Mouse (Mus musculus): ENCODE measurements around the gene Tspan10.

Gene Tspan10

DNA sequence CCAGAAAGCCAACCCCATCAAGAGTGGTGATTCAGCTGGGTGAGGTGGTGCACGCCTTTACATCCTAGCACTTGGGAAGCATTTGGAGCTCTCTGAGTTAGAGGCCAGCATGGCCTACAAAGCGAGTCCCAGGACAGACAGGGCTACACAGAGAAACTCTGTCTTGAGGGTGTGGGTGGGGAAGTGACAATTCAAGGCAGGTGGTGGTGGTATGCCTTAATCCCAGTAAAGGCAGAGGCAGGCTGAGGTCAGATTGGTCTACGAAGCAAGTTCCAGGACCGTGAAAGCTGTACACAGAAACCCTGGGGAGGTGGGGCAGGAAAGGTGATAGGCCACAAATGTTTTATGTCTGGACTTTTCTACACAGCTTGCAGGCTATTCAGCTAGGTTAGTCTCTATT is 12.5 kb downstream of the Tspan10 start:
- no peak for DNase-seq (ENCODE audit: low spot score in 2 of 2)

DNA sequence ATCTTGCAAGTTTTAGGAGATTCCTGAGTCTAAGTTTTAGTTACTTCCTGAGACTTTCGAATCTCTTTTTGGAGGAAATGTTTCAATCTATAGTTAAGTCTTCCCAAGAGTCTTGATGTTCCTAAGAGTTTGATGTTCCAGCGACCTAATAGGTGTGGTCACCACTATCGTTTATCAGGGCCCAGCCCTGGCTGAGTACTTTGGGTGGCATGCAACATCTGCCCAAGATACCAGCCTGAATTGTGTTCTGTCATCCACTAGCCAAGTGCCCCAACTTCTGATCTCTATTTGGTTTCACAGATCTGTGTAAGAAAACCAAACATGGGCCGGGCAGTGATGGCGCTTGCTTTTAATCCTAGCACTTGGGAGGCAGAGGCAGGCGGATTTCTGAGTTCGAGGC is 13.0 kb downstream of the Tspan10 start:
- DNase-seq (ENCODE audit: low spot score in 2 of 2), result no peak

DNA sequence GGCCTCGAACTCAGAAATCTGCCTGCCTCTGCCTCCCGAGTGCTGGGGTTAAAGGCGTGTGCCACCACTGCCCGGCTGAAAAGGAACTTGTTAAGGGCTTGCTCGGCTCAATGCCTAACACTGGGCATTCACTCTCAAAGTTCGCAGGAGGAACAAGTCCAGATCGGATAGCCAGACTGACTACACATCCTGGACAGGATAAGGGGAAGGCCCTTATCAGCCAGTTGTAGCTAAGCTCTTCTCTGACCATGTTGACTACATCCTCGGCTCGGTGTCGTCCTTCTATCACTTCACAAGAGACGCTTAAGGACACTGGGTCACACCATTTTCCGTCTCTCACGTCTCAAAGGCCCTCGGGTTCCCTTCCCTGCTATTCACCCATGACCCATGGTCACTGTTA is 14.9 kb downstream of the Tspan10 start:
- no peak for DNase-seq (ENCODE audit: low spot score in 2 of 2)

DNA sequence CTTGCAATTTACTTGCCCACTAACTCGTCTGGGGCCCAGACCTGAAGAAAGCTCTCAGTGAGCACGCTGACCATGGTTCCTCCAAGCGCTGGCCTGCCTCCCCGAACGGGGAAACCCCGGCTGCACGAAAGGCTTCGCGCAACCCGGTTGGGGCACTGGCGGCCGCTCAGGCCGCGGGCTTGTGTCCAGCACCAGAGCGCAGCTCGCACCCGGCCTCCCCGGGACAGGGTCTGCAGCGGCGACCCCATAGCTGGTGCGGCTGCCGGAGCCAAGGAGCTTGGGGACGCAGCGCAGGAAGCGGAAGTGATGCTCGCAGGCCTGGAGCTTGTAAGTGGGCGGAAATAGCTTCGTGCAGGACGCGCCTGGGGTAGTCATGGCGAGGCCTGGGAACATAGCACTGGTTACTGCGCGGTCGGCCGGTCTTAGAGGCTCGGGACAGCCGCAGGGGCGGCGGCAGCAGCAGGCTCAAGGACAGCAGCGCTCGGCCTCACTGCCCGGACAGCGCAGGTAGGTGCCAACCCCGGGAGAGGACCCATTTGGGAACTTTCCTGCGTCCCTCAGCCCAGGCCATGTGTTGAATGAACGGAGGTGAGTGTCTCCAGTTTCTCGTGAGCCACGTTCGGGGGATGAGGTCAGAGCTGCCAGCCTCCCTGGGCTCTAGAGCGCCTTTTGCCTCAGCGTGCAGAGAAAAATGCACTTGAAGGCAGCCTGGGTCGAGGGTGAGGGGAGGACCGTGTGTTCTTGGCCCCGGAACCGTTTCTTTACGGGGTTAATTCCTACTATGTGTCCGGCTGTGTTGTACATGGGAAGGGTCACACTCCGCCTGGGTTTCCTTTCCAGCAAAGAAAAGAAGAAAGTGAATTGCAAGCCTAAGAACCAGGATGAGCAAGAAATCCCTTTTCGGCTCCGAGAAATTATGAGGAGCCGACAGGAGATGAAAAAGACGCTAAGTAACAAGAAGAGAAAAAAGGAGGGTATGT is 15.6 kb downstream of the Tspan10 start, which contains the start of the genes Oxld1 and Ccdc137:
Gene Oxld1 (minus strand): TSS at position 297 of the 980 bp plus-strand sequence.
Gene Ccdc137 (plus strand): TSS at position 344 of the 980 bp plus-strand sequence.
- DNase-seq (ENCODE audit: low spot score in 2 of 2), result peak; percentile 39 to 75

DNA sequence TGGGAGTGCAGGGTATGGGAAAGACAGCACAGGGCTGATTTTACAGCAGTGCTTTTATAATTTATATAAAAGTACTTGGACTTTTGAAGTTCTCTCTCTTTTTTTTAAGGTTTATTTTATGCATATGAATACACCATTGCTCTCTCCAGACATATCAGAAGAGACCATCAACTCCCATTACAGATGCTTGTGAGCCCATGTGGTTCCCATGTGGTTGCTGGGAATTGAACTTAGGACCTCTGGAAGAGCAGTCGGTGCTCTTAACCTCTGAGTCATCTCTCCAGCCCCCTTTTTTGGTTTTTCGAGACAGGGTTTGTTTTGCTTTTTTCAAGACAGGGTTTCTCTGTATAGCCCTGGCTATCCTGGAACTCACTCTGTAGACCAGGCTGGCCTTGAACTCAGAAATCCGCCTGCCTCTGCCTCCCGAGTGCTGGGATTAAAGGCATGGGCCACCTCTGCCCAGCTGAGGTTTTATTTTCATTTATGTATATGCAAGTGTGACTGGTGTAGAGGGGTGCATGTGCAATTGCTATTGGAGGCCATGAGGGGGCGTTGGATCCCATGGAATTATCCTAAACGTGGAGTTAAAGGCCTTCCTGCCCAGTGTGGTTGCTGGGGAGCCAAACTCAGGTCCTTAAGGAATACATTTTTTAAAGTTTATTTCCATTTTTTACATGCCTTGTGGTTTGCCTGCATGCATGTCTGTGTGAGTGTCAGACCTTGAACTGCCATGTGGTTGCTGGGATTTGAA is 16.6 kb downstream of the Tspan10 start:
- DNase-seq (ENCODE audit: low spot score in 2 of 2), result no peak

DNA sequence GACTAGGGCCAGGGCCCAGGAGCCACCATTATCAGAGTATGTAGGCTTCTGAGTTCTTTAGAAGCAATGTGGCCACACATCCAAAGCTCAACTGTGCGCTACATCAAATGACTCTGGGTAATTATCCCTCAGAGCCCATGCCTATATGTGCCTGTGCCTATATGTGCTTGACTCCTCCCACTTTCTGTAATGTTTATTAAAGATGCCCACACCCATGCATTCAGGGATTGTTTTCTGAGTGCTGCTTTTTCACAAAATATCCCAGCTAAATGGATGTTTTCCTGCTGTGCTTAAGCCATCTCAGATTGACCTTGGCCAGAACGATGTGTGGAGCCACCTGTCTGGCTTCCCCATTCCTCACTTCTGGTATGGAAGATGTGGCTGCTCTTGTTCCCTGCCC is 21.1 kb downstream of the Tspan10 start:
- DNase-seq (ENCODE audit: low spot score in 2 of 2), result no peak

DNA sequence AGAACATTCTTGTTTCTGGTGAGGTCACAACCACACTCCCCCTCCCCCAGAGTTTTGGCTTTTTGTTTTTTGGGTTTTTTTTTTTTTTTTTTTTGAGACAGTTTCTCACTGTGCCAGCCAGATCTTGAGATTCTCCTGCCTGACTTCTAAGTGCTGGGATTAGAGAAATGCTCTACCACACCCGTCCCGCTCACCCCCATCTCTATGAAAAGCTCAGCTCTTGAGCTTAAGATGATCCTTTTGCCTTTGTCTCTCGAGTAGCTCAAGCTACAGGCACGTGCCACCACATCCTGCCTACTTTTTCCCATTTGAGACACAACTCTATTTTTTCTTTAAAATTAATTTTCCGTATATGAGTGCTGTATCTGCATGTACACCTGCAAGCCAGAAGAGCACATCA is 21.9 kb downstream of the Tspan10 start:
- DNase-seq (ENCODE audit: low spot score in 2 of 2), result no peak

DNA sequence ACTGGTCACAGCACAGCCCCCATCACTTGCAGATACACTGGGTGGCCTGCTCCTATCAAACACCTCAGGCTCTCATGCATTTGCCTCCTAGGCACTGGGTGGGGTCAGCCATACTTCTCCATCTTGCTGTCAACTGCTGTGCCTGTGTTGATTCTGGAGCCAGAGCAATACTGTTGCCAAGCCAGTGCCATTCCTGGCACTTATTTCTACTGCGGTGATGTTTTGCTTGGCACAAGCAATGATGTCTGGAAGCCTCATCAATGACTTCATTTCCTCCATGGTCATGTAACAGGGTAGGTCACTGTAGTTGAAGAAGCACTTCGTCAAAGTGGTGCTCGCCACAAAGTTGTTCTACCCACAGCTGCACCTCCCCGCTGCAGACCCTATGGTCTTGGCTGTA is 23.1 kb downstream of the Tspan10 start:
- DNase-seq (ENCODE audit: low spot score in 2 of 2), result no peak

DNA sequence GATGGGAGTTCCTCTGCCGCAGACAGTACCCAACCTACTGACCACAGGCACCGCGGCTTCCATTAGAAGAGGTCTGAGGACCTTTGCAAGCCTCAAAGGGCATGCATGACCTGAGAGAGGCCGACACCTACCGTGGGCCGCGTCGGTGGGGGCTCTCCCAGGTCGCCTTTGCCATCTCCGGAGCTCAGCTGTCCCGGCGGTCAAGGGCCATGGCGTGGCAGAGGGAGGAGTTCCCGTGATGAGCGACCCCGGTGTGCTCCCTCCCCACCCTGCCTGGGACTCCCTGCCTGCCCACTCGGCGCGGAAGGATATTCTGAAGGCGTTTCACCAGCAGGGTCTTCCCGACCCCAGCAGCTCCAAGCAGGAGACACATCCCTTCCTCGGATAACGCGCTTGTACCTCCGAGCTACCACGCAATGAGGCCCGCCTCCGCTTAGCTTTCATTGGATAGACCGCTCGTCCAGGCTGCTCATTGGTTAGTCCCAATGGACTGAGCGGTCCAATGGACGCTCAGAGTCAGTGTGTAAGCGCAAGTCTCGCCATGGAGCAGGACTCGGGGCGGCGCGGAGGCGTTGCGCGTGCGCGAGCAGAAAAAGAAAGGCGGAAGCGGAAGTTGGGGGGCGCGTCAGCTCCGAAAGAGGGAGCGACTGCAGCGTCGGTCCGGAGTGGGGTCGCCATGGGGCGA is 24.7 kb downstream of the Tspan10 start, which contains the start of gene Arl16:
Gene Arl16 (minus strand): TSS at position 557 of the 685 bp plus-strand sequence.
- peak; percentile 94 to 95 for DNase-seq (ENCODE audit: low spot score in 2 of 2)

DNA sequence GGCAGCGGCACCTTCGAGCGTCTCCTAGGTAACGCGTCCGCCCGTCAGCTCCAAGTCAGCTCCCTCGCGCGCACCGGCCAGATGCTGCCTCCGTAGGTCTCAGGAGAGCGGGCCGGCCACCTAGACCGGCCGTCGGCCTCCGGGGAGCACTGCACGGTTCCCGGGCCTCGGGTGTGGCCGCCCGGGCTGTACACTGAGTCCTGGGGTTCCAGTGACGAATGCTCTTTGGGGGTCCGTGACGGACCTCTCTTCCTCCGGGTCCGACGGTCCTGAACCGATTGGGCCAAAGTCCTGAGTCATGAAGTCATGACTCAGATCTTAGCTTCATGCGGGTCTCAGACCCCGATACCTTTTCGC is 25.3 kb downstream of the Tspan10 start:
- DNase-seq (ENCODE audit: low spot score in 2 of 2), result no peak

DNA sequence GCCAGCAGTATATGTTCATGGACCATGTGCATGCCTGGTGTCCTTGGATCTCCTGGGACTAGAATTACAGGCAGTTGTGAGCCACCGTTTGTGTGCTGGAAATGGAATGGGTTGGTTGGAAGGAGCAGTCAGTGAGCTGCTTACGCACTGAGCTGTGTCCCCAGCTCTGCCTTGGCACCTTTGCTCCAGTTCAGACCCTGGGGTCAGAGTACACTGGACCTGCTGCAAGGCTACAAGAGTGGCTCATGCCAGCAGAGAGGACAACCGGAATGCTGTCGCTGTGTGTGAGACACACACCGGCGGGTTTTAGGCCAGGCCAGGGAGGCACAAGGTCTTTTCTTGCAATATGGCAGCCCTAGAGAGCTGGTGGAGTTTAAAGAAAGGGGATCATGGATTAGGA is 29.6 kb downstream of the Tspan10 start:
- DNase-seq (ENCODE audit: low spot score in 2 of 2), result no peak

DNA sequence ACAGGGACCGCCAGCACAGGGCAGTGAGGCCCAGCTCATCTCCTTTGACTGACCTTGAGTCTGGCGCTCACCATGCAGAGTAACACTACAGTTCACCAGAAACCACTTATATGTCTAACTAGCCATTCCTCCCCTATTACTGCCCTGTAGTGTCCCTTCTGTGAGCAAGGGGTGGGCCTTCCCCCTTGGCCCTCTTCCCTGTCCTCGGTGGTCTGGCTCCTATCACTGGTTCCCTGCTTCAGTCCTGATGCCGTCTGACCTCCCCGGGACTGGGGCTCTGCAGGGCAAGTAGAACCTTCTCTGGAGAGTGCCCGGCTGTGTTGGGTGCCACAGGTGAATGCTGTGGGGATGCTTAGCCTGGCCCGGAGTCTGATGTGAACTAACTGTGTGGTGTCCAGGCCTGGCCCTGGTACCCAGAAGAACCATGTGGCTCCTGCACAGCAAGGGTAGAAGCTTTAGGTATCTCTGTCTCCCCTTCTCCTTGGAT is 41.0 kb downstream of the Tspan10 start:
- DNase-seq (ENCODE audit: low spot score in 2 of 2), result no peak

DNA sequence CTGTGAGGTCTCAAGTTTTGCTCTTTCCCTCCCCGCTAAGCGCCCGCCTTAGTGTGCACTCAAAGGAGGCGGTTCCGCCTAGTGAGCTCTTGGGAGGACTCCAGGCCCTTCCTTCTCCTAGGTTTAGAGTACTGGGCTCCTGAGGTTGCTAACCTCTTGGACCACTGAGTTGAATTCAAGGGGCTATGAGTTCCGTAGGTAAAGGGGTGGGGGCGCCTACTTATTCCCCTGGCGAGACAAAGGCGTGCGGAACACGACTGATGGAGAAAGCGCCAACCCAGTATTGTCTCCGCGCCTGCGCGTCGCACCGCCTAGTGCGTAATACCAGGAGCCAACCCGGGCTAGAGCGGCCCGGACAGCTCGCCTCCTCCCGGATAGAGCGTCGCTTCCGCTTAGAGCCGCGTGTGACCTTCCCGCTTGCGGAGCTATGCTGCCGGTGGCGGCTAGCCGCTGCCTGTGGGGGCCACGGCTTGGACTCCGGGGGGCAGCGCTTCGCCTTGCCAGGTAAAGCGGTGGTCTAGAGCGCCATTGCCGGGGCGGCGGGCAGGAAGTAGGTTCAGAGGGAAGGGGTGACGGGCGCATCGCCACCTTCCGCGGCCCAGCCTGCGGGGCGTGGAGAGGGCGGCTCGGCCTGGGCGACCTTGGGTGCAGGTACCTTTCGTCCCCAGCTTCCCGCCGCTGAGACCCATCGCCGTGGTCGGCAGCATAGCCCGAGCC is 42.0 kb downstream of the Tspan10 start, which contains the start of gene Mrpl12:
Gene Mrpl12 (plus strand): TSS at position 349 of the 717 bp plus-strand sequence.
- DNase-seq (ENCODE audit: low spot score in 2 of 2), result peak; percentile 83 to 89

DNA sequence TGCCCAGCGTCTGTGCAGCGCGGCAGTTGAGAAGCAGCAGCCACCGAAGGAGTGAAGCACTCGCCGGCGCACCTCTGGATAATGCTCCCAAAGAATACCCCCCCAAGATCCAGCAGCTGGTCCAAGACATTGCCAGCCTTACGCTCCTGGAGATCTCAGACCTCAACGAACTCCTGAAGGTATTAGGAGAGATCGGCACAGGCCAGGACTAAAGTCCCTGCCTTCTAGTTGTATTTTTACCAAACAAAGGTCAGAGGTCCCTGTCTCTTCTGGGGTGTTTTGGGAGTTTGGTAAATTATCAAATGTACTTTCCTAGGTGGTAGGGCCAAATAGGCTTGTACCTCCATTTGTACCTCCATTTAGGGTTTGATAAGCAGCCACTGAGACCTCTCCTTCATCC is 42.8 kb downstream of the Tspan10 start:
- no peak for DNase-seq (ENCODE audit: low spot score in 2 of 2)

DNA sequence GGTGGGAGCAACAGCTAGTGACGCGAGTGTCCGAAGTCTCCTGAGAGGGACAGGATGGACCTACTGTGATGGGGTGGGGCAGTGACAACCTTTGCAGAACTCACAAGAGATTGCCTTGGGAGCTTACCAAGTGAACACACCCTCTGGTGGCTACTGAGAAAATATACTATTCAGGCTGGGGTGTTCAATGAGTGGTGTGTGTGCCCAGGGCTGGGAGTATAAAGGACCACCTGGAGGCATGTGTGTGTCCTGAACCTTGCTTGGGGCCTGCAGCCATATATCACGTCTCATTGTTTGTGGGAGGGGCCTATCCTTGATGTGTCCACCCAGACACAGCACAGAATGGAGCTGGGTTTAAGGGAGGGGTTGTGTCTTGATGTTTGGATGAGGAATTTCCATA is 46.1 kb downstream of the Tspan10 start:
- no peak for DNase-seq (ENCODE audit: low spot score in 2 of 2)

DNA sequence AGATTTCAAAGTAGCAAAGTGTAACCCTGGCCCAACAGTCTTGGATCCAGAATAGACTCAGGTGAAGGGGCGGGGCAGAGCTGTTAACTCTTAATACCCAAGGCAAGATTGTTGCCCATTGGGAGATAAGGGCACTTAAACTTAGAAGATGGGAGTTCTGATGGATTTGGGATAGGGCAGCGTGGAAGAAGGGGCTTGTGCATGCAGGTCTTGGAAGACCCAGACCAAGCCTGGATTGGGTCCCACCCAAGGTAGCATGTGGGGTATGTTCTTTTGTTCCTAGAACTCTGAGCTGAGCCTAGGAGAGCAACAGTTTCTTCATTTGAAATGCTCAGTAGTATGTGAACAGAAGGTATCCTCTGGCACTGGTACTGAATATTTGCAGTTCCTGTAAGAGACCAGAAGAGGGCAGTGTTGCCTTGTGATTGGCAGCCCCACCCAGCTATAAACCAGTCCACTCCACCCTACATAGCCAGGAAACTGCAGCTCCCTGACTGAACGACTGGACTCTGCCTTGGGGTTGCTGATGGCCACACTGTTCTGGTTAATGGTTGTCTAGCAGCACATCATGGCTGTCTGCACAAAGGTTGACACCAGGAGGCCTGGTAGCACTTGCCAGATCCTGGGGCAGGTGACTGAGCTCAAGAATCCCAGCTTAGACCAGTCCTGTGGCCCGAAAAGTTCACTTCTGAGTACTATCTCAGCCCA is 46.8 kb downstream of the Tspan10 start:
- peak; percentile 49 to 54 for DNase-seq (ENCODE audit: low spot score in 2 of 2)

DNA sequence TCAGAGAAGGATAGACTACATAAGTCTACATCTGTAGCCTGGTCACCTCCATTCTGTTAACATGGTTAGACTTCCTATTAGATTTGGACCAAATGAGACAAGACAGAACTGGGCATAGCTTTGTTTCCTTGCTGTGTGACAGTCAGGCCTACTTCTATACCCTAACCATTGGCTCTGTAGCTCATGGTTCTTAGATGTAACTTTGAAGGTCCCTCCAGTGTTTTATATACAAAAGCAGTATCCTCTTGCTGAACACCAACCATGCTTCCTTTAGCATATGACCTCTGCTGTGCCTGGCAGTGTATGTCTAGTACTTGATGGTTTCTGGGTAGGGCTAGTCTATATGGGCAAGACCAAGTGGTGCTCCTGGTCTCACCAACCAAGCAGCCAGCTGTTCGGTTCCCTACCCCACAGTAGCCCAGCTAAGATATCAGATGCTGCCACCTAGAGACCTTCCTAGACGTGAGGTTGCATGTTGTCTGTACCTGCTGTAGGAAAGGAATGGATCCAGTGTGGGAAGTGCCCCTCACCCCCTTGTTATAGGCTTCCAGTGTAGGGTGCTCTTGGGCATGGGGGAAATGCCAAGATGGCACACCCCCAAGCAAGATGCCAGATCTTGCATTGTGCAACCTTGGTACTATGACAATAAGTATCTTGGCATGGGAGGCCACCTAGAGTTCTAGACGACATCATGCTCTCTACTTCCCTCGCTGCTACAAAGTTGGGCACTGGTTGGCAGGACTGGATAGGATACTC is 48.0 kb downstream of the Tspan10 start:
- no peak for DNase-seq (ENCODE audit: low spot score in 2 of 2)

DNA sequence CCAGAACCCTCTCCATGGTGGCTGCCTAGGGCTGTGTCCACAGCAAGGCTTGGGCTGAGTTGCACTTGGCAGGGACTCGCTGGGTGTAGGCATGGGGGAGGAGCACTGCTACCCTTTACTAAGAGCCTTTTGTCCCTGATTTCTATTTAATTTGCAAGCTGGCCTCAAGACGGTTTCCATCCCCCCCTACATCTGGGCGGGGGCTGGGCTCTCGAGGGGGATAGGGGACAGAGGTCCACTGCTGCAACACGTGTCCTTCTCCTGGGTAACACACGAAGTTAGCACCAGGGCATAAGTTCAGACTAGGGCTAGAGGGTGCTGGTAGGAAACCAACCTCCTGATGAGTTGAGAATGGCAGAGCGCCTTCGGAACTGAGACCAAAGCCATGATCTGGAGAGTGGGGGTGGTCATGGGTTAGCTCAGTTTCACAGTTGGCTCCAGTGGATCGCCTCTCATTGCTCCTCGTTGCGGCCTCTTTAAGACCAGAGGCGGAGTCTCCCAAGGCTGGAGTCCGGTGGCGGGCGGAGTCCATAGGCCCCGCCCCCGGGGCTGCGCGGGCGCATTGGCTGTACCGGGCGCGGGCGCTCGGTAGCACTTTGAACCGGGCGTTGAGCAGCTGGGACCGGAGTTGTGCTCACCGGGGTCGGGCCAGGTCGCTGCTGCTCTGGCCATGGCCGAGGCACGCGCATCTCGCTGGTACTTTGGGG is 49.0 kb downstream of the Tspan10 start, which contains the start of gene Slc25a10:
Gene Slc25a10 (plus strand): TSS at position 524 of the 707 bp plus-strand sequence.
- DNase-seq (ENCODE audit: low spot score in 2 of 2), result peak; percentile 80 to 85

Measured in frontal cortex, postnatal 10 days (tissue).